Mouse (Mus musculus) MEL (cell line): ENCODE measurements around the gene Tulp4. TPM values are rescaled to one million over a fixed set of nuclear protein-coding genes. Genes with fewer than 3 reads are reported as not detected.

Experiments
- DNase-seq: peaks from one replicate; pipeline ENCODE4 v3.0.0; 2011; ENCODE audit warnings: low read depth, low spot score
- H3K27ac ChIP-seq: 2 replicates; pipeline ENCODE4 v1.5.1; 2012; ENCODE audit warnings: low read depth, mild to moderate bottlenecking, control low read depth, low read length, moderate library complexity; ENCODE audit not compliant: control insufficient read depth
- H3K27me3 ChIP-seq, 2 experiments: fragments of 150-350 bp in 1 of 2; sonication (generic) in 1 of 2; 2 replicates each; pipeline ENCODE4 v1.6.1; 2012; ENCODE audit warnings: low read length in 2 of 2, mild to moderate bottlenecking in 2 of 2, improper control_type of control experiment in 1 of 2, moderate library complexity in 1 of 2; ENCODE audit not compliant: insufficient read depth in 2 of 2, control insufficient read depth in 1 of 2
- H3K36me3 ChIP-seq, 2 experiments: 2 replicates each; pipeline ENCODE4 v1.6.1; 2012 to 2014; ENCODE audit warnings: low read length in 2 of 2, improper control_type of control experiment in 1 of 2, inconsistent platforms in 1 of 2, mild to moderate bottlenecking in 1 of 2; ENCODE audit not compliant: insufficient read depth in 2 of 2, control insufficient read depth in 1 of 2
- H3K4me1 ChIP-seq, 2 experiments: fragments of 150-350 bp in 1 of 2; sonication (generic) in 1 of 2; 2 replicates each; pipeline ENCODE4 v1.6.1; 2012; ENCODE audit warnings: low read length in 2 of 2, improper control_type of control experiment in 1 of 2, mild to moderate bottlenecking in 1 of 2; ENCODE audit not compliant: insufficient read depth in 2 of 2, control insufficient read depth in 1 of 2
- H3K4me3 ChIP-seq, 2 experiments: fragments of 150-350 bp in 1 of 2; sonication (generic) in 1 of 2; 2 replicates each; pipeline ENCODE4 v1.5.1; 2012; ENCODE audit warnings: low read depth in 2 of 2, low read length in 2 of 2, mild to moderate bottlenecking in 2 of 2, moderate library complexity in 2 of 2, control low read depth in 1 of 2, improper control_type of control experiment in 1 of 2; ENCODE audit not compliant: control insufficient read depth in 1 of 2, insufficient read depth in 1 of 2
- H3K79me2 ChIP-seq: 2 replicates; pipeline ENCODE4 v1.6.1; 2012; ENCODE audit warnings: mild to moderate bottlenecking, low read length, moderate library complexity; ENCODE audit not compliant: control insufficient read depth, poor library complexity, insufficient read depth
- H3K9ac ChIP-seq: 2 replicates; pipeline ENCODE4 v1.6.1; 2012; ENCODE audit warnings: low read depth, mild to moderate bottlenecking, control low read depth, low read length, moderate library complexity; ENCODE audit not compliant: control insufficient read depth, poor library complexity, severe bottlenecking
- H3K9me3 ChIP-seq: fragments of 150-350 bp; sonication (generic); replicated peaks from 2 replicates; pipeline ENCODE4 v1.6.1; 2012; ENCODE audit warnings: mild to moderate bottlenecking, low read length, improper control_type of control experiment, moderate library complexity; ENCODE audit not compliant: insufficient read depth
- CHD2 ChIP-seq: IDR thresholded peaks from 2 replicates; pipeline ENCODE4 v1.6.1; 2011; ENCODE audit warnings: low read length, improper control_type of control experiment
- ELF1 ChIP-seq: IDR thresholded peaks from 2 replicates; pipeline ENCODE4 v1.6.1; 2014; ENCODE audit warnings: low read depth, mild to moderate bottlenecking, inconsistent platforms, low read length, improper control_type of control experiment, moderate library complexity
- EP300 ChIP-seq, 2 experiments: IDR thresholded peaks; 2 replicates each; pipeline ENCODE4 v1.6.1; 2011; ENCODE audit warnings: improper control_type of control experiment in 2 of 2, low read length in 2 of 2, low read depth in 1 of 2, mild to moderate bottlenecking in 1 of 2
- ETS1 ChIP-seq: IDR thresholded peaks from 2 replicates; pipeline ENCODE4 v1.6.1; 2012; ENCODE audit warnings: low read depth, mild to moderate bottlenecking, inconsistent platforms, low read length, improper control_type of control experiment, moderate library complexity
- GABPA ChIP-seq: IDR thresholded peaks from 2 replicates; pipeline ENCODE4 v1.6.1; 2012; ENCODE audit warnings: low read depth, mild to moderate bottlenecking, inconsistent platforms, low read length, improper control_type of control experiment, moderate library complexity
- GATA1 ChIP-seq: IDR thresholded peaks from 2 replicates; pipeline ENCODE4 v1.6.1; 2011; ENCODE audit warnings: low read depth, low read length, improper control_type of control experiment
- JUND ChIP-seq: IDR thresholded peaks from 2 replicates; pipeline ENCODE4 v1.6.1; 2011; ENCODE audit warnings: low read depth, mild to moderate bottlenecking, improper control_type of control experiment, low read length
- KAT2A ChIP-seq: conservative IDR thresholded peaks from 2 replicates; pipeline ENCODE4 v1.6.1; 2012; ENCODE audit warnings: low read depth, low read length, improper control_type of control experiment, inconsistent platforms
- MXI1 ChIP-seq: IDR thresholded peaks from 2 replicates; pipeline ENCODE4 v1.6.1; 2011; ENCODE audit warnings: mild to moderate bottlenecking, low read depth, low read length, improper control_type of control experiment
- MYB ChIP-seq: IDR thresholded peaks from 2 replicates; pipeline ENCODE4 v1.6.1; 2011; ENCODE audit warnings: mild to moderate bottlenecking, low read depth, low read length, improper control_type of control experiment
- MYC ChIP-seq: IDR thresholded peaks from 2 replicates; pipeline ENCODE4 v1.6.1; 2011; ENCODE audit warnings: low read depth, mild to moderate bottlenecking, low read length, improper control_type of control experiment, moderate library complexity
- POLR2A ChIP-seq, 2 experiments: IDR thresholded peaks; 2 replicates each; pipeline ENCODE4 v1.6.1; 2011 to 2012; ENCODE audit warnings: low read length in 2 of 2, mild to moderate bottlenecking in 2 of 2, control low read depth in 1 of 2, improper control_type of control experiment in 1 of 2, low read depth in 1 of 2, moderate library complexity in 1 of 2; ENCODE audit not compliant: control insufficient read depth in 1 of 2, insufficient read depth in 1 of 2, poor library complexity in 1 of 2
- RAD21 ChIP-seq: IDR thresholded peaks from 2 replicates; pipeline ENCODE4 v1.6.1; 2011; ENCODE audit warnings: mild to moderate bottlenecking, low read depth, low read length, improper control_type of control experiment
- RCOR1 ChIP-seq: IDR thresholded peaks from 2 replicates; pipeline ENCODE4 v1.6.1; 2012; ENCODE audit warnings: low read depth, mild to moderate bottlenecking, inconsistent platforms, low read length, improper control_type of control experiment
- SMC3 ChIP-seq: IDR thresholded peaks from 2 replicates; pipeline ENCODE4 v1.6.1; 2011; ENCODE audit warnings: low read depth, low read length, improper control_type of control experiment
- TAL1 ChIP-seq: IDR thresholded peaks from 2 replicates; pipeline ENCODE4 v1.6.1; 2012; ENCODE audit warnings: mild to moderate bottlenecking, inconsistent platforms, low read length, moderate library complexity, mixed read lengths
- TBP ChIP-seq: IDR thresholded peaks from 2 replicates; pipeline ENCODE4 v1.8.0; 2011; ENCODE audit warnings: low read depth, low read length, improper control_type of control experiment
- TCF12 ChIP-seq: IDR thresholded peaks from 2 replicates; pipeline ENCODE4 v1.6.1; 2014; ENCODE audit warnings: low read depth, mild to moderate bottlenecking, inconsistent platforms, low read length, improper control_type of control experiment, moderate library complexity
- UBTF ChIP-seq: IDR thresholded peaks from 2 replicates; pipeline ENCODE4 v1.6.1; 2012; ENCODE audit warnings: low read depth, mild to moderate bottlenecking, inconsistent platforms, low read length, improper control_type of control experiment, moderate library complexity, borderline replicate concordance; ENCODE audit not compliant: insufficient read depth
- USF1 ChIP-seq: IDR thresholded peaks from 2 replicates; pipeline ENCODE4 v1.6.1; 2014; ENCODE audit warnings: low read depth, mild to moderate bottlenecking, inconsistent platforms, low read length, improper control_type of control experiment, moderate library complexity
- ZC3H11A ChIP-seq: IDR thresholded peaks from 2 replicates; pipeline ENCODE4 v1.6.1; 2012; ENCODE audit warnings: low read depth, mild to moderate bottlenecking, inconsistent platforms, low read length, improper control_type of control experiment
- ZMIZ1 ChIP-seq: IDR thresholded peaks from 2 replicates; pipeline ENCODE4 v1.6.1; 2012; ENCODE audit warnings: low read depth, mild to moderate bottlenecking, inconsistent platforms, low read length, improper control_type of control experiment, moderate library complexity
- ZNF384 ChIP-seq: IDR thresholded peaks from 2 replicates; pipeline ENCODE4 v1.6.1; 2012; ENCODE audit warnings: low read depth, mild to moderate bottlenecking, inconsistent platforms, low read length, improper control_type of control experiment
- polyA plus RNA-seq, 2 experiments: library from polyadenylated mRNA; stranded (reverse) in 1 of 2; unstranded in 1 of 2; fragments of >175 nt in 1 of 2; fragments of >200 nt in 1 of 2; gene quantifications; 2 replicates each; pipeline versions ENCODE4 v1.2.1 to v1.2.4; 2012; ENCODE audit warnings: low replicate concordance in 2 of 2, low read depth in 1 of 2; ENCODE audit not compliant: insufficient read length in 2 of 2, insufficient read depth in 1 of 2, missing spikeins in 1 of 2
- total RNA-seq: library from RNA; depleted of rRNA; stranded (reverse); fragments of 300-350 nt; gene quantifications from 2 replicates; pipeline ENCODE4 v1.2.3, GENCODE M21; 2012

The Tulp4 gene
- total and polyA plus RNA-seq, 3 experiments: 7.7 to 59.2 TPM; not detected in 1

- H3K9me3 ChIP-seq: no peaks in the 10 kb centered on the region
- H3K27ac ChIP-seq: no peak overlapping the region
- no peak overlapping the region for H3K9ac ChIP-seq
- no peaks in the 10 kb centered on the region for H3K79me2 ChIP-seq
- TF ChIP-seq MYB (no peak), ZNF384 (peak; percentile 80)
- H3K27me3 ChIP-seq: no peaks in the 10 kb centered on the region
- no peaks in the 10 kb centered on the region for H3K36me3 ChIP-seq
- no peak overlapping the region for H3K4me3 ChIP-seq
- DNase-seq: peak; percentile 37
- no peaks in the 10 kb centered on the region for H3K4me1 ChIP-seq
Measured at GRCm38 (mm10) chr17:6164911-6165310, 58.7 kb downstream of the Tulp4 start.

GRCm38 (mm10) chr17:6172440-6172839, 66.2 kb downstream of the Tulp4 start:
- H3K9me3 ChIP-seq: no peaks in the 10 kb centered on the region
- peak; percentile 49 for DNase-seq
- no peaks in the 10 kb centered on the region for H3K27me3 ChIP-seq
- H3K36me3 ChIP-seq: peaks cover 0 to 11% of the 10 kb centered on the region in 2 experiments; a peak in 2 of 4 replicates
- no peak overlapping the region for H3K27ac ChIP-seq
- peaks cover 5 to 9% of the 10 kb centered on the region in 2 experiments; a peak in 3 of 4 replicates for H3K4me1 ChIP-seq
- H3K4me3 ChIP-seq: no peak overlapping the region
- no peaks in the 10 kb centered on the region for H3K79me2 ChIP-seq
- no peak for TF ChIP-seq GATA1
- no peak for TF ChIP-seq ZMIZ1
- TF ChIP-seq GABPA: no peak
- TF ChIP-seq MYB: no peak
- TF ChIP-seq RAD21: no peak
- TF ChIP-seq POLR2A (IDR thresholded peaks at IDR 0.05; ENCODE audit: control insufficient read depth in 1 of 2, insufficient read depth in 1 of 2, low read depth in 1 of 2, low read length in 2 of 2, poor library complexity in 1 of 2): no peak
- TF ChIP-seq UBTF: no peak
- no peak overlapping the region for H3K9ac ChIP-seq

DNA sequence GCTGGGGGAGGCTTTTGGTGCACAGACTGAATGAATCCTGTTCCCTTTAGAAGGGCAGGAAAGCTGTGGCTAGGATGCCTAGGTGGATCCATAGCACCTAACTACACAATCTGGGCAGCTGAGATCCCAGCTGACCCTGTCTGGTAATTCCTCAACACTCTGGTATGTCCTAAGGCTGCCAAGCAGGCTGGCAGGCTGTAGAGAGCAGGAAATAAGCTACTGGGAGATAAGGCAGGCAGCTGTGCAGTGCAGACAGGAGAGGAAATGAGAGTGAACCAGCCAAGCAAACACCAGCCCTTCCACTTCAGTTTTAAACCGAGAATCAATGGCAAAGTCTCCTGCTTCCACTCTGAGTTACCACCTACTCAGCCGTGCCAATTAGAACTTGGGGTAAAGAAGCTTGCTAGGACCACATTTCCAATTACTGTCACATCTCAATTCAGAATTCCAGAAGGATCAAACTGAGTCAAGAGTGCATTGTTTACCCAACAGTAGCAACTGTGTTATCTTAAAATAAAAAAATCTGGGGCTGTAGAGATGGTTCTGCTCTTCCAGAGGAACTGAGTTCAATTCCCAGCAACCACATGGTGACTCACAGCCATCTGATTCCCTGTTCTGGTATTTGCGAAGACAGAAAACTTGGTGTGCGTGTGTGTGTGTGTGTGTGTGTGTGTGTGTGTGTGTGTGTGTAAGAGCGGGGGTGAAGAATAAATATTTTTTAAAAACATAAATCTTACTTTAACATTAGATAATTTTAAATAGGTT, 66.9 kb downstream of the Tulp4 start:
- H3K4me3 ChIP-seq: no peak overlapping the region
- TF ChIP-seq ETS1 (peak; percentile 92), ZC3H11A (no peak), USF1 (0 out of 2 replicates have a peak, but pooled peaks have one; percentile 14), MYC (0 out of 2 replicates have a peak, but pooled peaks have one; percentile 29), ZNF384 (0 out of 2 replicates have a peak, but pooled peaks have one; percentile 9), RCOR1 (peak; percentile 79), UBTF (no peak), ELF1 (peak; percentile 46), MXI1 (peak; percentile 28; the same call in 1 of the 2 replicates), GABPA (no peak), RAD21 (no peak), TAL1 (peak; percentile 91), TCF12 (peak; percentile 90), JUND (peak; percentile 23; the same call in 1 of the 2 replicates), EP300 (IDR thresholded peaks at IDR 0.05; ENCODE audit: low read depth in 1 of 2, low read length in 2 of 2) (peak; percentile 81 to 89), CHD2 (no peak), SMC3 (no peak), KAT2A (no peak), TBP (peak; percentile 47; the same call in 1 of the 2 replicates), POLR2A (IDR thresholded peaks at IDR 0.05; ENCODE audit: control insufficient read depth in 1 of 2, insufficient read depth in 1 of 2, low read depth in 1 of 2, low read length in 2 of 2, poor library complexity in 1 of 2) (no peak)

More for the DNA sequence above, 66.9 kb downstream of the Tulp4 start:
- Histone ChIP-seq H3K4me1 (peaks cover 5 to 9% of the 10 kb centered on the region in 2 experiments; a peak in 3 of 4 replicates), H3K36me3 (peaks cover 0 to 11% of the 10 kb centered on the region in 2 experiments; a peak in 2 of 4 replicates), H3K79me2 (no peaks in the 10 kb centered on the region), H3K27me3 (no peaks in the 10 kb centered on the region), H3K9ac (no peak overlapping the region), H3K9me3 (no peaks in the 10 kb centered on the region), H3K27ac (peak overlapping the region; percentile 43; the same call in 1 of the 2 replicates)
- DNase-seq: peak; percentile 86
